Mouse (Mus musculus) lung, postnatal 0 days (tissue): ENCODE measurements around the gene Ell.

Experiments
- CTCF ChIP-seq: IDR thresholded peaks from 2 replicates; pipeline ENCODE4 v1.5.1; 2016; ENCODE audit warnings: antibody characterized with exemption, mild to moderate bottlenecking
- EP300 ChIP-seq: IDR thresholded peaks from 2 replicates; pipeline ENCODE4 v1.6.1; 2016; ENCODE audit warnings: antibody characterized with exemption, mild to moderate bottlenecking, control low read depth

- TF ChIP-seq EP300 (no peak), CTCF (no peak)
Observed at GRCm38 (mm10) chr8:70628986-70629490, 89.8 kb downstream of the Ell start.
